In the genomic region with DNA sequence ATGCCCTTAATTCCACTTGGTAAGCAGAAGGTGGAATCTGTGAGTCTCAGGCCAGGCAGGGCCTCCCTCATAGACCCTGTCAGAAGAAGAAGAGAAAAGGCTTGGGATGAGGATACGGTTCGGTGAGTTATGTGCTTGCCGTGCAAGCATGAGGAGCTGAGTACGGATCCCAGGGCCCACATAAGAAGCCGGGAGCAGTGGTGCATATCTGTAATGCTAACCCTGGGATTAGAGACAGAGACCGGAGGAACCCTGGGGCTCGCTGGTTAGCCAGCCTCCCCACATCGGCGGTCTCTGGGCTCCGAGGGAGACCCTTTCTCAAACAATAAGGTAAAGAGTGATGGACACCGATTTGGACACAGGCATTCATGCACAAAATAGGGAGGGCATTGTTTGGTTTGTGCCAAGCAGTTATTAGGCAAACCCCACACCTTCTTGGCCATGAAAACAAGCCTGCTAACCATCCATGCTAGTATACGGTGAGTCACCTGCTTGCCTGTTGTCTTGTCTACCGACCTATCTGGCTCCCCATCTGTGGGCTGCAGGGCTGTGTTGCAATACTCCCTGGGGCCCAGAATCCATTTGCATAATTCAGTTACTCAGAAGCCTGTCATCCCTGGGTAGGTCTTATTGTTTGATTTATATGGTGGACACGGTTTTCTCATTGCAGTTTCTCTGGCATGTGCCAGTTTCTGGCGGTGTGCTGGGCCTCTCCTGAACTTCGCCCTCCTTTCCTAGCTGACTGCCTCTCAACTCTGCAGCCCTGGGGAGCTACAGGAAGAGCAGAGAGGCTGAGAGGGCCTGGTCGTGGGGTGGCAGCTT, we compare ENCODE assay signal across 8 mouse cellular contexts. TPM values are rescaled to one million over a fixed set of nuclear protein-coding genes. Genes with fewer than 3 reads are reported as not detected.
A peak's percentile ranks its signal among the peaks of the same experiment; 100 is the strongest.
DNase-seq lines count a peak whose midpoint lies in the region; ATAC-seq and TF ChIP-seq lines count a peak whose summit lies in the region.

No protein-coding gene starts in this region.

- ATAC-seq in midbrain, postnatal 0 days (ENCODE audit: low FRiP score) = no peak
- ATAC-seq in forebrain, postnatal 0 days = no peak

- DNase-seq in midbrain, embryonic 10.5 days (ENCODE audit: low spot score) = no peak
- no peak for DNase-seq in midbrain, postnatal 0 days (ENCODE audit: low spot score)
- peak; percentile 97 for DNase-seq in fat pad, adult 2 months (ENCODE audit: extremely low read depth, low read depth, low spot score)
- DNase-seq in kidney, postnatal 14 days = peak; percentile 71
- no peak for DNase-seq in left cerebral cortex, postnatal 4 days
- DNase-seq in forebrain, postnatal 0 days = no peak
- DNase-seq in cerebellum, adult 2 months = no peak

- no peaks in the 10 kb centered on the region for H3K9me3 ChIP-seq in midbrain, embryonic 10.5 days (replicated peaks)
- H3K9me3 ChIP-seq in midbrain, postnatal 0 days (ENCODE audit: low read length) = no peaks in the 10 kb centered on the region
- no peaks in the 10 kb centered on the region for H3K9me3 ChIP-seq in forebrain, postnatal 0 days (ENCODE audit: low read length)

- peaks cover 22% of the 10 kb centered on the region for H3K4me1 ChIP-seq in midbrain, embryonic 10.5 days
- no peaks in the 10 kb centered on the region for H3K4me1 ChIP-seq in midbrain, postnatal 0 days (ENCODE audit: insufficient read depth, low read length)
- peaks cover 42% of the 10 kb centered on the region for H3K4me1 ChIP-seq in small intestine, adult 2 months (ENCODE audit: control insufficient read depth, insufficient read depth, insufficient read length, low read length)
- H3K4me1 ChIP-seq in forebrain, postnatal 0 days (ENCODE audit: insufficient read depth) = no peaks in the 10 kb centered on the region
- H3K4me1 ChIP-seq in cerebellum, adult 2 months (ENCODE audit: control insufficient read depth, insufficient read depth, low read length) = no peaks in the 10 kb centered on the region

- peaks cover under 1% of the 10 kb centered on the region; the same call in 1 of the 2 replicates for H3K27me3 ChIP-seq in midbrain, embryonic 10.5 days (ENCODE audit: low read depth, poor library complexity, severe bottlenecking)
- no peaks in the 10 kb centered on the region for H3K27me3 ChIP-seq in midbrain, postnatal 0 days (ENCODE audit: insufficient read depth, low read length)
- no peaks in the 10 kb centered on the region for H3K27me3 ChIP-seq in small intestine, adult 2 months (ENCODE audit: control insufficient read depth, insufficient read depth, low read length)
- H3K27me3 ChIP-seq in forebrain, postnatal 0 days (ENCODE audit: insufficient read depth, low read length) = no peaks in the 10 kb centered on the region
- H3K27me3 ChIP-seq in cerebellum, adult 2 months (ENCODE audit: control insufficient read depth, insufficient read depth, low read length) = no peaks in the 10 kb centered on the region

- intact Hi-C loops in left cerebral cortex, postnatal 4 days (cut with DNase I) = no loop called here

- no peak overlapping the region for H3K4me3 ChIP-seq in midbrain, embryonic 10.5 days
- no peak overlapping the region for H3K4me3 ChIP-seq in midbrain, postnatal 0 days (ENCODE audit: low read depth, low read length)
- no peak overlapping the region for H3K4me3 ChIP-seq in small intestine, adult 2 months (ENCODE audit: low read depth, low read length)
- no peak overlapping the region for H3K4me3 ChIP-seq in forebrain, postnatal 0 days (ENCODE audit: low read depth, low read length)
- no peak overlapping the region for H3K4me3 ChIP-seq in cerebellum, adult 2 months (replicated peaks; ENCODE audit: insufficient read depth, low read depth, low read length)

- no peak for TF ChIP-seq POLR2A in small intestine, adult 2 months (IDR thresholded peaks at IDR 0.05; ENCODE audit: low read depth, low read length)
- no peak for TF ChIP-seq POLR2A in cerebellum, adult 2 months (IDR thresholded peaks at IDR 0.05; ENCODE audit: borderline replicate concordance, insufficient read depth, low read length)

- no peak overlapping the region for H3K4me2 ChIP-seq in midbrain, postnatal 0 days (ENCODE audit: low read depth, low read length, poor library complexity, severe bottlenecking)
- no peak overlapping the region for H3K4me2 ChIP-seq in forebrain, postnatal 0 days (ENCODE audit: low read depth)

- 63% methylated on average over 17 of the region's 17 CpGs for WGBS in midbrain, embryonic 10.5 days
- WGBS in midbrain, postnatal 0 days = 32% methylated on average over 17 of the region's 17 CpGs
- WGBS in small intestine, adult 2 months = 45% methylated on average over 17 of the region's 17 CpGs
- WGBS in forebrain, postnatal 0 days = 46% methylated on average over 17 of the region's 17 CpGs
- WGBS in cerebellum, adult 2 months = 24% methylated on average over 17 of the region's 17 CpGs

- H3K36me3 ChIP-seq in midbrain, embryonic 10.5 days = no peaks in the 10 kb centered on the region
- H3K36me3 ChIP-seq in midbrain, postnatal 0 days (ENCODE audit: insufficient read depth, low read length) = no peaks in the 10 kb centered on the region
- no peaks in the 10 kb centered on the region for H3K36me3 ChIP-seq in small intestine, adult 2 months (ENCODE audit: control insufficient read depth, insufficient read depth, low read length)
- H3K36me3 ChIP-seq in forebrain, postnatal 0 days (ENCODE audit: insufficient read depth) = no peaks in the 10 kb centered on the region

- TF ChIP-seq CTCF in midbrain, postnatal 0 days (IDR thresholded peaks at IDR 0.05) = no peak
- TF ChIP-seq CTCF in small intestine, adult 2 months (IDR thresholded peaks at IDR 0.05; ENCODE audit: extremely low read depth, insufficient read length, insufficient replicate concordance, low read depth, low read length) = no peak
- no peak for TF ChIP-seq CTCF in forebrain, postnatal 0 days (IDR thresholded peaks at IDR 0.05; ENCODE audit: low read depth)
- no peak for TF ChIP-seq CTCF in cerebellum, adult 2 months (IDR thresholded peaks at IDR 0.05; ENCODE audit: borderline replicate concordance, insufficient read depth, low read depth, low read length)

- H3K9ac ChIP-seq in midbrain, postnatal 0 days (replicated peaks; ENCODE audit: low read length, poor library complexity, severe bottlenecking) = no peak overlapping the region
- H3K9ac ChIP-seq in forebrain, postnatal 0 days = no peak overlapping the region

- H3K27ac ChIP-seq in midbrain, embryonic 10.5 days (replicated peaks) = peak overlapping the region; percentile 60
- no peak overlapping the region for H3K27ac ChIP-seq in midbrain, postnatal 0 days (ENCODE audit: low read depth, low read length)
- peak overlapping the region; percentile 41 for H3K27ac ChIP-seq in small intestine, adult 2 months (ENCODE audit: insufficient read depth, low read depth, low read length)
- H3K27ac ChIP-seq in forebrain, postnatal 0 days (ENCODE audit: low read depth, low read length) = no peak overlapping the region
- H3K27ac ChIP-seq in cerebellum, adult 2 months (ENCODE audit: insufficient read depth, low read length) = no peak overlapping the region

RNA-seq across cellular contexts. Expression of a gene that starts 11.8 kb away (rescaled TPM):
- 4.0 and 7.4 TPM in 2 replicates for polyA plus RNA-seq in midbrain, embryonic 10.5 days (2016; fragmentation: Nextera tagmentation; extraction: Ambion mirVana)
- total RNA-seq in midbrain, postnatal 0 days (2014; rRNA removed) = 29.1 and 35.8 TPM in 2 replicates
- polyA plus RNA-seq in midbrain, postnatal 0 days (2015; fragmentation: Nextera tagmentation; extraction: Ambion mirVana) = 15.7 and 17.4 TPM in 2 replicates
- 40.5 and 92.1 TPM in 2 replicates for polyA plus RNA-seq in small intestine, adult 2 months (2012; rRNA removed)
- 10 to 100 TPM; 24.1 to 28.5 TPM for total RNA-seq in left cerebral cortex, postnatal 4 days (2021)
- total RNA-seq in forebrain, postnatal 0 days (2014; rRNA removed) = 13.7 and 17.2 TPM in 2 replicates
- polyA plus RNA-seq in forebrain, postnatal 0 days (2015; fragmentation: Nextera tagmentation; extraction: Ambion mirVana) = 13.1 and 17.0 TPM in 2 replicates
- 22.2 and 24.1 TPM in 2 replicates for polyA plus RNA-seq in cerebellum, adult 2 months (2012; rRNA removed)

RNA-seq across cellular contexts. Expression of a gene that starts 51.1 kb away (rescaled TPM):
- polyA plus RNA-seq in midbrain, embryonic 10.5 days (2016; fragmentation: Nextera tagmentation; extraction: Ambion mirVana) = 10.2 and 11.5 TPM in 2 replicates
- total RNA-seq in midbrain, postnatal 0 days (2014; rRNA removed) = 11.8 and 12.3 TPM in 2 replicates
- 10.2 and 10.8 TPM in 2 replicates for polyA plus RNA-seq in midbrain, postnatal 0 days (2015; fragmentation: Nextera tagmentation; extraction: Ambion mirVana)
- polyA plus RNA-seq in small intestine, adult 2 months (2012; rRNA removed) = 2.3 and 5.1 TPM in 2 replicates
- 10 to 100 TPM; 13.5 TPM for total RNA-seq in left cerebral cortex, postnatal 4 days (2021)
- total RNA-seq in forebrain, postnatal 0 days (2014; rRNA removed) = 10.1 and 10.5 TPM in 2 replicates
- polyA plus RNA-seq in forebrain, postnatal 0 days (2015; fragmentation: Nextera tagmentation; extraction: Ambion mirVana) = 8.8 and 10.4 TPM in 2 replicates
- 9.2 and 9.8 TPM in 2 replicates for polyA plus RNA-seq in cerebellum, adult 2 months (2012; rRNA removed)

RNA-seq across cellular contexts. Expression of a gene that starts 51.2 kb away (rescaled TPM):
- polyA plus RNA-seq in midbrain, embryonic 10.5 days (2016; fragmentation: Nextera tagmentation; extraction: Ambion mirVana) = 122 and 139 TPM in 2 replicates
- 48.4 and 48.7 TPM in 2 replicates for total RNA-seq in midbrain, postnatal 0 days (2014; rRNA removed)
- 92.7 and 93.3 TPM in 2 replicates for polyA plus RNA-seq in midbrain, postnatal 0 days (2015; fragmentation: Nextera tagmentation; extraction: Ambion mirVana)
- polyA plus RNA-seq in small intestine, adult 2 months (2012; rRNA removed) = 29.0 and 34.3 TPM in 2 replicates
- 10 to 100 TPM; 51.5 to 52.5 TPM for total RNA-seq in left cerebral cortex, postnatal 4 days (2021)
- total RNA-seq in forebrain, postnatal 0 days (2014; rRNA removed) = 61.7 and 79.1 TPM in 2 replicates
- 92.3 and 96.8 TPM in 2 replicates for polyA plus RNA-seq in forebrain, postnatal 0 days (2015; fragmentation: Nextera tagmentation; extraction: Ambion mirVana)
- polyA plus RNA-seq in cerebellum, adult 2 months (2012; rRNA removed) = 56.6 and 61.3 TPM in 2 replicates

RNA-seq across cellular contexts. Expression of a gene that starts 54.8 kb away (rescaled TPM):
- 0.12 and 0.25 TPM in 2 replicates for polyA plus RNA-seq in midbrain, embryonic 10.5 days (2016; fragmentation: Nextera tagmentation; extraction: Ambion mirVana)
- 0.27 and 1.2 TPM in 2 replicates for total RNA-seq in midbrain, postnatal 0 days (2014; rRNA removed)
- 0.93 and 1.3 TPM in 2 replicates for polyA plus RNA-seq in midbrain, postnatal 0 days (2015; fragmentation: Nextera tagmentation; extraction: Ambion mirVana)
- 0.10 and 0.42 TPM in 2 replicates for polyA plus RNA-seq in small intestine, adult 2 months (2012; rRNA removed)
- under 1 TPM; 0.32 to 0.66 TPM for total RNA-seq in left cerebral cortex, postnatal 4 days (2021)
- 0.71 and 1.0 TPM in 2 replicates for total RNA-seq in forebrain, postnatal 0 days (2014; rRNA removed)
- 0.82 and 1.5 TPM in 2 replicates for polyA plus RNA-seq in forebrain, postnatal 0 days (2015; fragmentation: Nextera tagmentation; extraction: Ambion mirVana)
- polyA plus RNA-seq in cerebellum, adult 2 months (2012; rRNA removed) = 0.13 and 0.15 TPM in 2 replicates

Comparison
In these comparisons a context has a peak if more than half of its experiments do, and no peak if none do; other contexts are left out.
1. H3K27ac ChIP-seq: peak in midbrain, embryonic 10.5 days (single experiment) and small intestine, adult 2 months (single experiment); none in midbrain, postnatal 0 days (single experiment), forebrain, postnatal 0 days (single experiment) and cerebellum, adult 2 months (single experiment).
2. DNase-seq: peak in fat pad, adult 2 months (single experiment) and kidney, postnatal 14 days (single experiment); none in midbrain, embryonic 10.5 days (single experiment), midbrain, postnatal 0 days (single experiment), left cerebral cortex, postnatal 4 days (single experiment), forebrain, postnatal 0 days (single experiment) and cerebellum, adult 2 months (0 of 2).